Mouse (Mus musculus) lung, adult 2 months (tissue): ENCODE measurements around the gene Dnajb5.

ENCODE experiments used
- CTCF ChIP-seq: fragments of 200-500 bp; IDR thresholded peaks from 2 replicates; pipeline ENCODE4 v1.5.1; 2011; ENCODE audit warnings: mild to moderate bottlenecking, low read length, control low read depth; ENCODE audit not compliant: insufficient read depth
- POLR2A ChIP-seq: fragments of 200-500 bp; IDR thresholded peaks from 2 replicates; pipeline ENCODE4 v1.6.1; 2011; ENCODE audit warnings: low read depth, mild to moderate bottlenecking, control low read depth, low read length, borderline replicate concordance; ENCODE audit errors: extremely low read depth

DNA sequence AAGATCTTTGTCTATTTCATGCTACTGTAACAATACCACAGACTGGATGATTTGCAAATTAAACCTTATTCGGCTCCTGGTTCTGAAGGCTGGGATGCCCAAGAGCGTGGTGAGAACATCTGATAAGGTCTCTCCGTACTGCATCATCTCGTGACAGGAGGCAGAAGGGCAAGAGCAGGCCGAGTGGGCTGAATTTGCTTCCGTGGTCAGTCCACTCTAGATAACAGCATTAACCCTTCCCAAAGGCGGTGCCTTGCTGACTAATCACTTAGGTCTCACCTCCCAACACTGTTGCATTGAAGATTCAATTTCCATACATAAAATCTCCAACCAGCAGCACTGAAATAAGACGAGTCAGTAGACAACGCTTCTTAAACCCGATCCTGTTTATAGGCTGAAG lies 36.2 kb upstream of the Dnajb5 start:
- no peak for TF ChIP-seq CTCF
- TF ChIP-seq POLR2A: no peak
